Mouse (Mus musculus): ENCODE measurements around the gene Rfk.

Rfk gene

DNA sequence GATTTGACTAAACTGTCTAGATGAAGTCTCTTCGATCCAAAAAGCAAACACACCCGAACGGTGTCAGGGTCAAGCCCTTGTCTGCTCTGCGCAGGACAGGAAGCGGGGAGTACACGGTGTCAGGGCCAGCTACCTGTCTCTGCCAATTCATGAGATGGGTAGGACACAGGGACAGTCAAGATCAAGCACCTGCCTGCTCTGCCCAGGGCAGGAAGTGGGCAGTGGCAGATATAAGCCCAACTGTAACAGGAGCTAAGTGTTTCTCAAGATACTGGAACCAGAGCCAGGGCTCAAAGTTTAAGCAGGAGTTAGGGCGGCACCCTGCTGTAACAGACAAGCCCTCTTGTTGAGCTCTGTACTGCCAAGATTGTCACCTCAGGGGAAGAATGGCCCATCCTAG lies 49.7 kb downstream of the Rfk start:
- DNase-seq (ENCODE audit: extremely low read depth, low read depth) = no peak
